Mouse (Mus musculus) urinary bladder, postnatal 14 days (tissue): ENCODE results near the gene Mmadhc.

ENCODE experiments used
- DNase-seq: peaks from one replicate; pipeline ENCODE4 v3.0.0; 2021; ENCODE audit warnings: low spot score

Gene Mmadhc

DNA sequence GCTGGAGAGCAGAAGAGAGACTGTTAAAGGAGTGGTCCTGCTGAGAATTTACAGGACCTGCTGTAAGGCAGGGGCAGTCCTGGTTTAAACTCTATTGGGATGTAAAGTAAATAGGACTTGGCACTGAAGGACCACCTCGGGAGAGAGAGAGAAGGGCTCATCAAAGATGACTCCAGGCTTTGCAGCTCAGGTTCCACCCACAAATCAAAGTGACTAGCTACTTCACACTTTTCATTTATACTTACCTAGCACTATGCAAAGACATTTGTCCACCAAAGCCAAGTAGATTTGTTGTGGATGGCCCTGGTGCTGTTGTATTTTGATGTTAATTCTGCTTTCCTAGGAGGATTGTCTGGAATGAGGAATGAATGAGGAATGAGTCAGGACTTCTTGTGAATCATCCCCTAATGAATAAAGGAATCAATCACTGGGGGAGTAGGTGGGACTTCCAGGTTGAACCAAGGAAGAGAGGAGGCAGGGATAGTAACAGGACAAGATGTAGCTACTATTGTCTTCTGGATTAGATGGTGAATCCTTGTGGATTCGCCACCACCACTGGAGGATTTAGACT, 31.3 kb downstream of the Mmadhc start:
- DNase-seq: no peak

DNA sequence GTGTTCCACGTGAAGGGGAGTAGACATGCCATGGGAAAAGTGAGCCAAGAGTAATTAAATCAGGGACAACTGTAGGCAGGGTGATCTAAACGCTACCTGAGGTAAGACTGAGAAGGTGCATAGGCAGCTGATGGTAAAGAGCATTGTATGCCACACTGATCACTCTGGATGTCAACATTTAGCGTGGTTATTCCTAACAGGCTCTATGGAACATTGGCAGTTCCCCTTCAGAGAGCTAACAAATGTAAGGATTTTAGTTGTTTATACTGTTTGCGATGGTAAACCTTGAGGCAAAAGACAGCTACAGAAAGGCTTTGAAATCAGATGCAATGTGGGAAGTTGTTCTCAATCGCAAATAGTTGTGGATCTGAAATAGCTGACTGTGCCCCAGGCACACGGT, 32.5 kb downstream of the Mmadhc start:
- no peak for DNase-seq

DNA sequence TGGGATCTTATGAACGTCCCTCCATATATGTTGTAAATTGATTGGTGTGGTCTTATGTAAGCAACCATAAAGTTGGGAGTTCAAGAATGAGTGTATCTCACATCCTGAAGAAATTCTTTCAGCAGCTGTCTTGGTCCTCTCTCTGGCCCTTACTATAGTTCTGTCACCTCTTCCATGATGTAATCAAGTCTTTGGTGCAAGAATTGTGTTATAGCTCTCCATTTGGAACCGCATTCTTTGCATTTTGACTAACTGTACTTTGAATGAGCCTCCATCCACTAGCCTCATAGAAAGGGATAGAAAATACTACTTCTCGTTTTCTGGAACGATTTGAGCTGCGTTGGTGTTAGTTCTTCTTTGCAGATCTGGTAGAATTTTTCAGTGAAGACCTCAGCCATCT, 41.6 kb downstream of the Mmadhc start:
- DNase-seq: no peak

DNA sequence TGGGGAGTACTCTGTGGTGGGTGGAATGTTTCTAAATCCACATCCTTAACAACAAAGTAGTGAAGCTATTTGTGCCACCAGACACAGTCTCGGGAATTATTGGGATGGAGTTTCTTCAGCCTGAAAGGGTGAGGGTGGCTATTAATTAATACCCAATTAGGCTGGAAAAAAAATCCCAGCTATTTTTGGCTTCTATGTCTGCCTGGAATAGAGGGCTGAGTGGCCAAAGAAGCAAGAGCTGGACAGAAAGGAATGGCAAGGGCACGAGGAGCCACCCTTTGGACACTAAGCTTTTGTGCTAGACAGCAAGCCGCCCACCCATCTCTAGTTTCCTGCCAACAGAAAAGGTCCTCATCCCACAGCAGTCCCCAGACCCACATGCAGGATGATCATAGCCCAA, 48.0 kb downstream of the Mmadhc start:
- DNase-seq: no peak

GRCm38 (mm10) chr2:50233491-50233890, 63.1 kb downstream of the Mmadhc start:
- DNase-seq: no peak
